30 mouse cellular contexts compared by ENCODE assay signal in the genomic region with DNA sequence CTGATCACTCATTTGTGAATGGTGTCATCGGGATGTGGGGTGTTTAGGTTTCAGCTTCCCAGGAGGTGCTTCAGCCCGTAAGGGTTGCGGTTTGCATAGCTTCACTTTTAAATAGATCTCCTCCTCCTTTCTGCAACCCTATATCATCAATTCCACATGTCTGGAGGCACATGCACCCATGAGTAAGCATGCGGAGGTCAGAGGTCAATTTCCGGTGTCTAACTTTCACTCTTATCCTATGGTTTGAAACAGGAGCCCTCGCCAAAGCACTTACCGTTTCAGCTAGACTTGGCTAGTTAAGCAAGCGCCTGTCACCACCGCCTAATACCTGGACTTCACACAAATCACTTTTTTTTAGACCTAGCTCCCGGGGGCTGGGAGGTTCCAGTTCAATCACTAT. TPM values are rescaled to one million over a fixed set of nuclear protein-coding genes. Genes with fewer than 3 reads are reported as not detected.
DNase-seq lines count a peak whose midpoint lies in the region; ATAC-seq lines count a peak whose summit lies in the region.
"Had no signal": no experiment of that assay in that cellular context is flagged by ENCODE, and none has a peak within 500 bp of the region (broad histone marks: within the 10 kb centered on the region; RNA-seq: fewer than 3 reads in every experiment).

No protein-coding gene starts in this region.

- 33% methylated on average over 10 of the region's 10 CpGs for WGBS in kidney, embryonic 15.5 days
- 35% methylated on average over 10 of the region's 10 CpGs for WGBS in embryonic facial prominence, embryonic 14.5 days
- WGBS in liver, embryonic 12.5 days (ENCODE audit: insufficient replicate concordance): 72% methylated on average over 10 of the region's 10 CpGs

- H3K9me3 ChIP-seq in kidney, embryonic 15.5 days (replicated peaks): no peaks in the 10 kb centered on the region
- no peaks in the 10 kb centered on the region for H3K9me3 ChIP-seq in embryonic facial prominence, embryonic 14.5 days (ENCODE audit: control insufficient read depth, low read length)
- H3K9me3 ChIP-seq in liver, embryonic 12.5 days (replicated peaks): no peaks in the 10 kb centered on the region
- H3K9me3 ChIP-seq: heart, embryonic 13.5 days; hindbrain, embryonic 12.5 days; limb, embryonic 15.5 days; midbrain, embryonic 10.5 days; midbrain, embryonic 15.5 days; neural tube, embryonic 15.5 days; stomach, embryonic 15.5 days had no signal

- H3K27me3 ChIP-seq in kidney, embryonic 15.5 days: peaks cover 63% of the 10 kb centered on the region
- no peaks in the 10 kb centered on the region for H3K27me3 ChIP-seq in embryonic facial prominence, embryonic 14.5 days (replicated peaks; ENCODE audit: control insufficient read depth, insufficient read depth, low read length)
- H3K27me3 ChIP-seq in liver, embryonic 12.5 days (replicated peaks): no peaks in the 10 kb centered on the region
- H3K27me3 ChIP-seq: hindbrain, embryonic 12.5 days; limb, embryonic 15.5 days; midbrain, embryonic 15.5 days; neural tube, embryonic 15.5 days; stomach, embryonic 15.5 days had no signal

- H3K36me3 ChIP-seq in kidney, embryonic 15.5 days: no peaks in the 10 kb centered on the region
- H3K36me3 ChIP-seq in embryonic facial prominence, embryonic 14.5 days (ENCODE audit: control insufficient read depth, insufficient read depth, low read length): no peaks in the 10 kb centered on the region
- no peaks in the 10 kb centered on the region for H3K36me3 ChIP-seq in liver, embryonic 12.5 days
- H3K36me3 ChIP-seq: heart, embryonic 13.5 days; hindbrain, embryonic 12.5 days; limb, embryonic 15.5 days; midbrain, embryonic 10.5 days; midbrain, embryonic 15.5 days; neural tube, embryonic 15.5 days; stomach, embryonic 15.5 days had no signal

- no peak overlapping the region for H3K27ac ChIP-seq in kidney, embryonic 15.5 days
- no peak overlapping the region for H3K27ac ChIP-seq in embryonic facial prominence, embryonic 14.5 days (replicated peaks; ENCODE audit: low read depth, low read length)
- no peak overlapping the region for H3K27ac ChIP-seq in liver, embryonic 12.5 days
- H3K27ac ChIP-seq: heart, embryonic 13.5 days; hindbrain, embryonic 12.5 days; hindbrain, postnatal 0 days; limb, embryonic 15.5 days; liver, embryonic 14.5 days; macrophage; midbrain, embryonic 10.5 days; midbrain, embryonic 15.5 days; neural tube, embryonic 15.5 days; stomach, embryonic 15.5 days had no signal

- H3K4me2 ChIP-seq in kidney, embryonic 15.5 days: no peak overlapping the region
- no peak overlapping the region for H3K4me2 ChIP-seq in embryonic facial prominence, embryonic 14.5 days (ENCODE audit: low read depth, low read length)
- H3K4me2 ChIP-seq in liver, embryonic 12.5 days: no peak overlapping the region
- H3K4me2 ChIP-seq: heart, embryonic 13.5 days; hindbrain, embryonic 12.5 days; limb, embryonic 15.5 days; midbrain, embryonic 15.5 days; neural tube, embryonic 15.5 days; stomach, embryonic 15.5 days had no signal

- no peak for DNase-seq in kidney, adult 11 months
- DNase-seq in embryo, embryonic 11 days: peak; percentile 62
- DNase-seq in embryonic facial prominence, embryonic 14.5 days (ENCODE audit: low spot score): peak; percentile 38
- DNase-seq in cerebellum, adult 11 months: no peak
- DNase-seq: adrenal gland, adult 2 months; adrenal gland, postnatal 36 days; B cell, adult 2 months; cerebellum, adult 2 months; cerebellum, postnatal 25 days; gastrocnemius, postnatal 10 days; heart, postnatal 10 days; kidney, postnatal 25 days; lung, adult 2 months; lung, postnatal 10 days; right cerebral cortex, postnatal 25 days had no signal

- no peak overlapping the region for H3K9ac ChIP-seq in kidney, embryonic 15.5 days
- no peak overlapping the region for H3K9ac ChIP-seq in embryonic facial prominence, embryonic 14.5 days (ENCODE audit: low read depth, low read length)
- no peak overlapping the region for H3K9ac ChIP-seq in liver, embryonic 12.5 days
- H3K9ac ChIP-seq: heart, embryonic 13.5 days; hindbrain, embryonic 12.5 days; limb, embryonic 15.5 days; liver, embryonic 14.5 days; midbrain, embryonic 15.5 days; neural tube, embryonic 15.5 days; stomach, embryonic 15.5 days had no signal

- peaks cover 17% of the 10 kb centered on the region; the same call in 1 of the 2 replicates for H3K4me1 ChIP-seq in kidney, embryonic 15.5 days
- peaks cover 11% of the 10 kb centered on the region for H3K4me1 ChIP-seq in embryonic facial prominence, embryonic 14.5 days (ENCODE audit: control insufficient read depth, insufficient read depth, low read length)
- H3K4me1 ChIP-seq in liver, embryonic 12.5 days: no peaks in the 10 kb centered on the region
- H3K4me1 ChIP-seq: hindbrain, embryonic 12.5 days had no signal

- no peak overlapping the region for H3K4me3 ChIP-seq in kidney, embryonic 15.5 days (replicated peaks)
- H3K4me3 ChIP-seq in embryonic facial prominence, embryonic 14.5 days (ENCODE audit: low read depth, low read length): no peak overlapping the region
- no peak overlapping the region for H3K4me3 ChIP-seq in liver, embryonic 12.5 days
- H3K4me3 ChIP-seq: heart, embryonic 13.5 days; hindbrain, embryonic 12.5 days; limb, embryonic 15.5 days; midbrain, embryonic 10.5 days; midbrain, embryonic 15.5 days; neural tube, embryonic 15.5 days; stomach, embryonic 15.5 days had no signal

- peak; percentile 59 for ATAC-seq in kidney, embryonic 15.5 days (replicated peaks; ENCODE audit: low FRiP score)
- no peak for ATAC-seq in embryonic facial prominence, embryonic 14.5 days (ENCODE audit: low read depth)
- no peak for ATAC-seq in liver, embryonic 12.5 days
- ATAC-seq: activated CD4-positive, CD25-positive, alpha-beta regulatory T cell, adult 4 months; forebrain, embryonic 16.5 days; hindbrain, postnatal 0 days; intestine, embryonic 16.5 days; midbrain, embryonic 15.5 days had no signal

RNA-seq across cellular contexts. Expression of a gene that starts 26.4 kb away (rescaled TPM):
- polyA plus RNA-seq in kidney, embryonic 15.5 days (2015; fragmentation: Nextera tagmentation; extraction: Ambion mirVana): 0.42 and 0.60 TPM in 2 replicates
- polyA plus RNA-seq in embryonic facial prominence, embryonic 14.5 days (2014; fragmentation: Nextera tagmentation; extraction: Ambion mirVana): 0.58 and 0.96 TPM in 2 replicates
- polyA plus RNA-seq in liver, embryonic 12.5 days (2016; fragmentation: Nextera tagmentation; extraction: Ambion mirVana): 0.11 and 0.13 TPM in 2 replicates
- polyA plus RNA-seq: macrophage had no signal

Comparison
In these comparisons a context has a peak if more than half of its experiments do, and no peak if none do; other contexts are left out.
1. DNase-seq: peak in embryo, embryonic 11 days (single experiment) and embryonic facial prominence, embryonic 14.5 days (single experiment); none in kidney, adult 11 months (single experiment) and cerebellum, adult 11 months (single experiment).